Mouse (Mus musculus): ENCODE measurements around the gene Cdk15.

The Cdk15 gene

GRCm38 (mm10) chr1:59256751-59257231, at the start of gene Cdk15:
Gene Cdk15 (plus strand): TSS chr1:59256906.
- DNase-seq, result peak in 1 of 2 experiments; percentile 12

DNA sequence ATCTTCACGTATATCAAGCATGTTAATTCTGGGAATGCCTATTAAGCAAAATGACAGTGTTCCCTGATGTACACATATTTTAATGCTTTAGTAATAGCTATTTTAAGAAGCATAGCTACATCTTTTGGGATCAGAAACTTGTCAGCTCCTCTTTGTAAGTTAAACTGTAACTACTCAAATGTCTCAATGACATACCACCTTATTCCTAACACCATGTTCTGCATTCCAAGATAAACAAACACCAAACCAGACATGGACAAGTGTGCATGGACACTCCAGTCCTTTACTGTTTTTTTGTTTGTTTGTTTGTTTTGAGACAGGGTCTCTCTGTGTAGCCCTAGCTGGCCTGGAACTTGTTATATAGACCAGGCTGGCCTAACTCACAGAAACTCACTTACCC, 48.4 kb upstream of the Cdk15 start:
- no peak for DNase-seq

GRCm38 (mm10) chr1:59211651-59212050, 45.1 kb upstream of the Cdk15 start:
- DNase-seq, result no peak

DNA sequence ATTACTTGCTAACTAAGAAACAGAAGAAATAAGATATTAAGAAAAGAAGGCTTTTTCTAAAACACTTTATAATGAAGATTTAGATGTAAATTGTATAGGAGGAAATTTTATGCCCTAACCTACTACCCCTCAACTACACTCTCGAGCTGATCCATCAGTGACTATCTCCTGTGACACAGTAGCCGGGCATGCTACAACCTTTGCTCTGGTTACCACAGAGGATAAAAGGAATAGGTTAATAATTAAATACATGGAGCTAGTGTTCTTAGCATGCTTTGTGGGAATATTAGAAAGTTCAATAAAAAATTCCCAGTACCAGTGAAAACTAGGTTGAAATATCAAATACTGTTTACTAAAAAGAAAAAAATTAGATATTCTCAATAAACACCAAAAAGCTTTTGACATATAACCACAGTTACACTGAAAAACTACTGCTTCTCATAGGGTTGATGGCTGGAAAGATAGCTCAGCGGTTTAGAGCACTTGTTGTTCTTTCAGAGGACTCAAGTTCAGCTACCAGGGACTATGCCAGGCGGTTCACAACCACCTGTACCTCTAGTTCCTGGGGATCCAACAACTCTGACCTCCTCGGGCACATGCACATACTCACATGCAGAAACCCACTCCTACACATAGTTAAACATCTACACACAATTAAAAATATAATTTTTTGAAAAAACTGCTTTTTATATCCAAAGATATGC, 44.5 kb upstream of the Cdk15 start:
- DNase-seq, result no peak

DNA sequence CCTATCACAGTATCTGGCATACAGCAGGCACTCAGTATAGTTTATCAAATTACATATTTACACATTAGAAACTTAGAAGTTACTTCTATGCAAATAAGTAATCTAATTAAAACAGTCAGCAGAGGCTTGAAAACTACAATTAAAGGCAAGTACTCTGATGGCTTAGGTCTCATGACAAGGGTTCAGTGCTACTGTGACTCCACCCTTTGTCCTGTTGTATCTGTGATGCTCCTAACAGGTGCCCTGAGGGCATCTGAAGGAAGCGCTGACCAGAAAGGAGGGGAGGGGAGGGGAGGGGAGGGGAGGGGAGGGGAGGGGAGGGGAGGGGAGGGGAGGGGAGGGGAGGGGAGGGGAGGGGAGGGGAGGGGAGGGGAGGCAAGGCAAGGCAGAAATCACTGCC, 43.8 kb upstream of the Cdk15 start:
- no peak for DNase-seq

DNA sequence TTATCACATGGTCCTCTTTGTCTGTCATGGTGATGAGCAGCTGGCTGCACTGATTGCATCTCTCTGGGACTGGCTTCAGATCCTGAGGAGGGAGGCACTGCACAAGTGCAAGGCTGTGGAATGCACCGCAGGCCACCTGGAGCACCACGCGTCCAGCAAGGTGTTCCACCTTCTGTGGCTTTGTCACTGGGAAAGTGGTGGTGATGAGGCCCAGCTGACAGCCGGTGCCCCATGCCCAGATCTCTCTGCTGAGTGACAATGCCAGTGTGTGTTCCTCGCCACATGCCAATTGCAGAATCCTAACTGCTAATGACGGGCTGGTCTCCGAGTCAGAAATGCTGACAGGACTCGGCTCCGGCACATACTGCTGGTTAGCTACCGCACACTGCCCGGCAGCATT, 41.3 kb upstream of the Cdk15 start:
- peak; percentile 88 to 89 for DNase-seq

- no peak for DNase-seq
Observed at GRCm38 (mm10) chr1:59220371-59220770, 36.3 kb upstream of the Cdk15 start.

- DNase-seq, result peak; percentile 36 to 40
Observed at GRCm38 (mm10) chr1:59221591-59221990, 35.1 kb upstream of the Cdk15 start.

DNA sequence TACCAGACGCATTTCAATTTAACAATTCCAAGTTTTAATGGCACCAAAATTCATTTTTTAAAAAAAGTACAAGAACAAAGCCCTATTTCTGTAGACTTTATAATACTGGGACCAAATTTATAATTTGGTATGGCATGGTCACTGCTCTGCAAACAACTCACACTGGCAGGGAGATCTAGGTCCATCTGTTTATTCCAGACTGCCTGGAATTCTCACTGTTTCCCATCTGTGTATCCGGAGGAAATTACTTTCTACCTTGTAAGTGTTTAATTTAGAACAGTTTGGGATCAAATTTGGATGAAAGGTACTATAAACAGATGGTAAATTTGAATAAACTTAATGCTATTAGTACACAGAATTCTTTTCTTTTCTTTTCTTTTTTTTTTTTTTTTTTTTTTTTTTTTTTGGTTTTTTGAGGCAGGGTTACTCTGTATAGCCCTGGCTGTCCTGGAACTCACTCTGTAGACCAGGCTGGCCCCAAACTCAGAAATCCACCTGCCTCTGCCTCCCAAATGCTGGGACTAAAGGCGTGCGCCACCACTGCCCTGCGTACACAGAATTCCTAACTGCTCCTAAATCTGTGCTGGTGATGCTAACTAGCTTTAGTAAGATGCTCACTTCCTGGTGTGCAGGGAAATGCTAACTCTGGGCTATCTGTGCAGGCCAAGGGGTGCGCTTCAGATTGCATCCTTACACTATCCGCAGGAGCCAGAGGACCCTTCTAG, 34.4 kb upstream of the Cdk15 start:
- peak; percentile 68 to 72 for DNase-seq

DNA sequence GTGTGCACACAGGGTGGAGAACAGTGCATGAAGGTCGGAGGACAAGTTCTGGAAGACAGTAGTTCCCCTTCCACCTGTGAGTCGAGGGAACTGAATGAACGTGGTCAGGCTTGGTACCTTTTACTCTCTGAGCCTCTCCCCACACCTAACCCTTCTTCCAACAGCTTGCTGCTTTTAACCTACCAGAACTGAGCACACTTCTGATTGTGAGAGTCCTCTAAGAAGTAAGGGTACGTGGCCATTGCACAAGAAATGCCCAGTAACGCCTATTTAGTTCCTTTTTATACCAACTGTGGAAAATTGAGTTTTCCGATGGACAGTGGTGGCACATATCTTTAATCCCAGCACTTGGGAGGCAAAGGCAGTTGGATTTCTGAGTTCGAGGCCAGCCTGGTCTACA, 28.2 kb upstream of the Cdk15 start:
- peak in 1 of 2 experiments; percentile 45 for DNase-seq

- DNase-seq, result peak; percentile 76 to 79
Observed at GRCm38 (mm10) chr1:59229187-59229586, 27.5 kb upstream of the Cdk15 start.

DNA sequence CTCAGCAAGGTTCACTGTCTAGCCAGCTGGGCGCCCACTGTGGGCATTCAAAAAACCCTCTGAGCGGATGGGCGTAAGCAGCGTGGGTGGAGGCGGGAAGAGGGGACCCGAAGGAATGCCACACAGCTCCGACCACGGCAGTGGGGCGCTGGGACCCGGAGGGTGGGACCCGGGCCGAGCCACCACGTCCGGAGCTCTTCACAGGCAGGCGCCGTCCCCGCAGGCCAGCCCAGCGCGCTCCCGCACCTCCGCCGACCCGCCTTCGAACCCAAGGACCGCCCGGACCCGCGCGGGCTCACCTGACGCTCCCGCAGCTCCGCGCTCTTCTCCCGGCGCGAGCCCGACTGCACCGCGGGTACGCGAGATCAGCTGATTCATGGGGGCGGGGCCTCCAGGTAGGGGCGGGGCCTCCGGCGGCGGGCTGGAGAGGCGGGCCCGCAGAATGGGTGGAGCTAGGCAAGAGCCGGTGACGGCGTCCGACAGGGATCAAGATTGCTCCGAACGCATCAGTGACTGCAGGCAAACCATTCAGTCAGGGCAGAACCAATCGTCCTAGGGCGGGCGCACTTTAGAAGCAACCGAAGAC, 19.8 kb upstream of the Cdk15 start, which contains the start of gene Als2:
TSS of gene Als2 (minus strand) at position 376 of the 586 bp plus-strand sequence.
- DNase-seq, result peak; percentile 99 to 100

DNA sequence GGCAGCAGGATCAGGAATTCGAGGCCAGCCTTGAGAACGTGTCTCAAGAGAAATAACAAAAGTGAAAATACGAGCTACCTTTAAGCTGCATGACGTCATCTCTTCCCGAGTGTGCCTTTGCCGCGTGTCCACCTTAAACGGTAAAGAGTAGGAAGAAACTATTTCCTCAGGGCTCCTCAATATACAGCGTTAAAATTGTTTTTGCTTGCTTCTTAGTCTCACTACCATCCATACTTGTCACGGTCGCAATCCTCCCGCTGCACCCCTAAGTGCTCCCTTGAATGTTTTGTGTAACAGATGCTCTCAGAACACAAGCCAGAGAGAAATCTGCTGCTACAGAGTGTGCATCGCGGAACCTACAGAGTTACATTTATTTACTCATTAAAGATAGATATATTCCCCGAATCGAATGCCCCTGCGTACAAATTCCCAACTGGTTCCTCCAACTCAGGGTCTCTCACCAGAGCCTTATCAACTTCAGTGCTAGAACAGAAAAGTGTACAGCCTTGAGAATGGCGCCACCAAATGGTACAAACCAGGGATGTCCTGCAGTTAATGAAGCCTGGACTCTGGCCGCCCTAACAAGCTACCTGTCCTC, 19.0 kb upstream of the Cdk15 start:
- DNase-seq, result peak; percentile 83 to 87

- DNase-seq, result no peak
Observed at GRCm38 (mm10) chr1:59243770-59244169, 12.9 kb upstream of the Cdk15 start.

DNA sequence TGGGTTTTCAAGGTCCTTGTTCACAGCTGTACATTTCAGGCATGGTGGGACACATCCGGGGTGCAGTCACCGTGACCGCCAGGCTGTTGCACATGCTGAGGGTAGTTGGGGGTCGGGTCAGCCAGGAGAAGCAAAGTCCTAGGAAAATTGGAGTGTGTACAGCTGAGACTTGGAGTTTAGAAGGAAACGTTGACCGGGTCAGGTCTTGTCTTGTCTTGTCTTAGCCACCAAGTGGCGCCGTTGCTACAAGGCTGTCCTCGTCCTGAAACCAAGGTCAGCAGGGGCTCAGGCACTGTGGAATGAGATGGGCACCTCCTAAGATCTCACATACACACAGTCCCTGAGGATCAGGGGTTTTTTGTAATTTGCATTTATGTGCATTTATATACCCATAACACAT, 9.1 kb upstream of the Cdk15 start:
- peak; percentile 78 to 85 for DNase-seq

DNA sequence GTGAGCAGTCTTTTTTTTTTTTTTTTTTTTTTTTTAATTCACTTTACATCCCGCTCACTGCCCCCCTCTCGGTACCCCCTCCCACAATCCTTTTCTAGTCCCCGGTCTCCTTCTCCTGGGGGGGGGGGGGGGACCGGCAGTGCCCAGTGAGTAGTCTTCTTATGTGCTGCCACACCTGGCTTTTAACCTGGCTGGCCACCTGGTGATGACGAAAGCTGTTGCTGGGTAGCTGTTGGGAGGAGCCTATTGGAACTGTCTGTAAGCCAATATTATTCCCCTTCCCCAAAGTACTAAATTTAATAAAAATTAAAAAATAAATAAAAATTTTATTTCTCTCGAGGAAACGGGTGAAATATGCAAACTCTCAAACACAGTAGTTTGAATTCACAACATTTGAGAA, 3.9 kb upstream of the Cdk15 start:
- DNase-seq, result peak; percentile 59 to 78

DNA sequence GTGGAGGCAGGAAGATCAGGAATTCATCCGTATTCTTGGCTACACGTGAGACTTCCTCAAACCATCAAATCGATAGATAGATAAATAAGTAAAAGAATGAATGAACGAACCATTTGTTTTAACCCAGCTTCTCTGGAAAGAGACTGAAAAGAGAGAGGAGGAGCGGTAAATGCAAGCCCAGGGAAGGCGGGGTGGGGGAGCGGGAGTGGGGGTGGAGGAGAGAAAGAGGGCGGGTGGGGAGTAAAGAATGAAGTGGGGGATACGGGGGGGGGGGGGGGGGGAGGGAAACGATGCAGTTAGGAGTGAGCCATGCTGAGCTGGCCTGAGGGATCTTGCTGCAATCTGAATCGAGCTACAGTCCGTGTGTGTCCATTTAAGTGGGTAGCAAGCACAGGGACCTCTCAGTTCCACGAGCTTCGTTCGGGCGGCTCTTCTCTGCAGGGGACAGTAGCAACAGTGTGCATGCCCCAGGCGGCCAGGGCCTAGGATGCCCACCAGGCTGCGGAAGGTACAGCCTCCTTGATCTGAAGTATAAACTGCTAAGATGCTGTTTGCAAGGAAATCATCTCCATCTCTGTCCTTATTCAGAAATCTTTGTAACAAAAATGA, 3.3 kb upstream of the Cdk15 start:
- peak; percentile 57 to 61 for DNase-seq

DNA sequence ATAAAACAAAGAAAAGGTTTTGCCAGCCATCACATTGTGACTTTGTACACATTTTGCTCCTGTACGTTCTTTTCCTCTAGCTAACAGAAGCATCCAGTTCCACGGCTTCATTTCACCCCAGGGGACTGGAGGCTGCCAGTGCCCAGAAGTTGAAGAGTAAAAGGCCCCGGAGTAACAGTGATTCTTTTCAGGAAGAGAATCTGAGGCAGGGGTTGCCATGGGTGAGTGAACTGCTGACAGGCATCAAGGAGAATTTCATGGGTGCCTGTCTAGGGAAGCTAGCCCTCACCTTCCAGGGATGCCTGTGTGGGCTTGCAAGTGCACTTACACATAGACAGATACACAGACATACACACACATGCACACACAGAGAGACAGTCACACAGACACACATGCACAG, 1.0 kb downstream of the Cdk15 start:
- DNase-seq, result no peak

DNA sequence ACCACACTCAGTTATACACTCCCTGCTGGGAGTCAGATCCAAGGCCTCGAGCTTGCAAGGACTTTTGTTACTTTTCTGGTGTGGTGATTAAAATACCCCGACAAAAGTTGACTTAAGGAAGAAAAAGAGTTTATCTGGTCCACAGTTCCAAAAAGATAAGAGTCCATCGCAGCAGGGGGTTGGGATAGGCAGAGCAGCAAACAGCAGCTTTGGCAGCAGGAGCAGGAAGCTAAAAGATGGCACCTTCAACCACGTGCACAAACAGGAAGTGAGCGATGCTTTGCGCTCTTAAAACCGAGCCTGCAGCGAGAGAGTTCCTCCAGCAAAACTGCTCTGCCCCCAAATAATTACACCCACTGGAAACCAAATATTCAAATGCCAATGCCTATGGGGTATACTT, 12.2 kb downstream of the Cdk15 start:
- DNase-seq, result no peak

GRCm38 (mm10) chr1:59269466-59269865, 12.8 kb downstream of the Cdk15 start:
- no peak for DNase-seq

- no peak for DNase-seq
Observed at GRCm38 (mm10) chr1:59269951-59270689, 13.4 kb downstream of the Cdk15 start.

DNA sequence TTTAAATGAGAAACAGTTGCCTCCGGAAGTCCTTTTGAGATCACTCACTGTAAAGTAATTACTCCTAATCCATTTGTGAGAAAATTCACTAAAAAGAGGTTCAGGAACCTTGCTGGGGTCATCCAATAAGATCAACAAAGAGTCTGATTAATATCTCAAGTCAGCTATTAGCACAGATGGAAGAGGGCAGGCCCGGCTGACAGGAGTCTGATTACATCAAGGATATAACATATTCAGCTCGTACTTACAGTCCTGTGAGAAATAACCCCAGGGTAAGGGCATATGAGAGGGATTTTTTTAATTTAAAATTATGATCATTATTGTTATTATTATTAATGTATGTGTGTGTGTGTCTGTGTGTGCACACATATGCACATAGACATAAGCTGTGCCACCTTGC, 15.5 kb downstream of the Cdk15 start:
- no peak for DNase-seq
